Mouse (Mus musculus) granulocyte monocyte progenitor cell, adult 5-6 weeks (primary cell): ENCODE results near the gene Alb. TPM values are rescaled to one million over a fixed set of nuclear protein-coding genes. Genes with fewer than 3 reads are reported as not detected.

Experiments used
- ATAC-seq: replicated peaks from 2 replicates; pipeline ENCODE4 v1.8.0; 2016; ENCODE audit warnings: mild to moderate bottlenecking, moderate TSS enrichment, inconsistent platforms; ENCODE audit not compliant: poor library complexity, severe bottlenecking
- total RNA-seq, 2 experiments: library from RNA; stranded (forward) in 1 of 2; stranded (reverse) in 1 of 2; fragments of 200-712, 200-1000 nt in 1 of 2; fragments of >200 nt in 1 of 2; fragmentation: Nextera tagmentation in 1 of 2; gene quantifications; 2 replicates each; pipeline ENCODE4 v1.2.3; 2014 to 2017

The Alb gene
- total RNA-seq, 2 experiments from 2014 or later, result not detected

DNA sequence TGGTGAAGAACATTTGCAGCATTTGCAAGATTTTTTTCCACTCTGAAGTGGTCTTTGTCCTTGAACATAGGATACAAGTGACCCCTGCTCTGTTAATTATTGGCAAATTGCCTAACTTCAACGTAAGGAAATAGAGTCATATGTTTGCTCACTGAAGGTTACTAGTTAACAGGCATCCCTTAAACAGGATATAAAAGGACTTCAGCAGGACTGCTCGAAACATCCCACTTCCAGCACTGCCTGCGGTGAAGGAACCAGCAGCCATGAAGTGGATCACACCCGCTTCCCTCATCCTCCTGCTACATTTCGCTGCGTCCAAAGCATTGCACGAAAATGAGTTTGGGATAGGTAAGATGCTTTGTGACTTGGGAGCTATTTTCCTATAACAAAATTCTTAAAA lies 29.8 kb downstream of the Alb start, which contains the start of gene Afp:
TSS of gene Afp (plus strand) at position 220 of the 400 bp plus-strand sequence.
- no peak for ATAC-seq

DNA sequence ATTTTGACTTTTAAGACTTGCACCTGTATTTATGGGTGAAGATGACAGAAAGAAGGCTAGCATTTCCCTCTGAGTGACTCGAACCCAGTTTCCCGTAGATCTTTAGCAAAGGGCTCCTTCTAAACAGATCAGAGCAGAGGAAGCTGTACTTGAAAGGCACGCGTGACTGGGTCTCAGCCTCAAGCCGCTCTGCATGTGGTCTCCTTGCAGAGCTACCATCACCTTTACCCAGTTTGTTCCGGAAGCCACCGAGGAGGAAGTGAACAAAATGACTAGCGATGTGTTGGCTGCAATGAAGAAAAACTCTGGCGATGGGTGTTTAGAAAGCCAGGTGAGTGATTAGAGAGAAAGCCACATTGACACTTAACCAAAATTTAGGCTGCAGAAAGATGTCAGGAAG lies 31.7 kb downstream of the Alb start:
- peak; percentile 48 for ATAC-seq

DNA sequence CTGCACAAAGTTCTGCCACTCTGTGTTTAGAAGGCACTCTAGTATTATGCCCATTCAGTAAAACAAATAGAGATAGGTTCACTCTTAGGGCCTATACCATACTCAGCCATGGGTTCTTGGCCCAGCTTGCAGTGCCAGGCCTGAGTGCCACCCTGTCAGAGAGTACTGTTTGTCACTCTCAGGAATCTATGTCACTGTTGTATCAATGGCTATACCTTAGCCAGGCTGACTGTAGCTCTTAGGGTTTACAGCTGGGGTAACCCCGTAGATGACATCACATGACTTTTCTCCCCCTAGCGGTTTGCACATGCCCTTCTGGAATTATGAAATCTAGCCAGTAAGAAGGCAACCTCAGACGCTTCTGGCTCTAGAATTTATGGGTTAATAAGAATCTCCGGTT lies 33.6 kb downstream of the Alb start:
- no peak for ATAC-seq

DNA sequence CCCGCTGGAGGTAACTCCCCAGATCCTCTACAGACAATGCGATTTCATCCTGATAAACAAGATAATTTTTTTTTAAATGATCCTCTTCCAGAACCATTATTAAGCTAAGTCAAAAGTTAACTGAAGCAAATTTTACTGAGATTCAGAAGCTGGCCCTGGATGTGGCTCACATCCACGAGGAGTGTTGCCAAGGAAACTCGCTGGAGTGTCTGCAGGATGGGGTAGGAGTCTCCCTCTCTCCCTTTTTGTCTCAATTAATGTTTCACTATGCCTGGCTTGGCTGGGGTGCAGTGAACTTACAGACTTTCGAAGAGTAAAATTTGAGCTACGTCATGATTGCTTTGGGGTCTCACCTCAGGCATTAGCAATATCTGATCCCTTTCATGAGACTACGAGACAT lies 38.8 kb downstream of the Alb start:
- no peak for ATAC-seq

DNA sequence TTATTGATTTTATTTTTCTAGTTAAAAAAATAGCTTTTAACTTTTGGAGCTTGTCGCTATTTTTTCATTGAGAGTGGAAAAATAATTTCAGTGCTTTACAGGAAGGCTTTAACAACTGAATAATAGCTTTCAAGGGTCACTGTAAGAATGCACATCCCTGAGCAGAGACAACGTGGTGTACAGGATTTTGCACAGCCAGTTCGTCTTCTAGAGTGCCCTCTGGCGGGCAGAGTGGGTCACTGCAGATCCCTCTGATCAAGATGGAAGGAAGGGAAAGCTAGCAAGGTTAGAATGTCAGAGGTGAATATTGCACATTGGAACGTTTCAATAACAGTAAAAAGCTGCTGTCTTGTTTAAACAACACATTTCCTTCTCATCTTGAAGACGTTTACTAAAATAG lies 40.0 kb downstream of the Alb start:
- ATAC-seq, result peak; percentile 85

DNA sequence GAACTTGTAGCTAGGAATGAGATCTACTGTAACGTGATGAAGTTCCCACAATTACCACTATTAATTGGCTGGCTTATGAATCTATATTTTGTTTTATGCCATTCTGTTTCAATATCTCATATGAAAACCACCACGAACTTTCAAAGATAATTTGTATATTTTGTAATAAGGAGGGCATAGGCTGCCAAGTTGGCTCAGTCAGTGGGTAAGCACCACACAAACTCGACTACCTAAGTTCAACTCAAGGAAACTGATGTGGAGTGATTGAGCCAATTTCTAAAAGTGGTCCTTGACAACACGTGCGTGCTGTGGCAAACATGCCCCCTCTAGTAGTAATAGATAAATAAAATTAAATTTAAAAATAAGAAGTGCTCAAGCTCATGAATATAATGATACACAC lies 41.1 kb downstream of the Alb start:
- ATAC-seq, result no peak

DNA sequence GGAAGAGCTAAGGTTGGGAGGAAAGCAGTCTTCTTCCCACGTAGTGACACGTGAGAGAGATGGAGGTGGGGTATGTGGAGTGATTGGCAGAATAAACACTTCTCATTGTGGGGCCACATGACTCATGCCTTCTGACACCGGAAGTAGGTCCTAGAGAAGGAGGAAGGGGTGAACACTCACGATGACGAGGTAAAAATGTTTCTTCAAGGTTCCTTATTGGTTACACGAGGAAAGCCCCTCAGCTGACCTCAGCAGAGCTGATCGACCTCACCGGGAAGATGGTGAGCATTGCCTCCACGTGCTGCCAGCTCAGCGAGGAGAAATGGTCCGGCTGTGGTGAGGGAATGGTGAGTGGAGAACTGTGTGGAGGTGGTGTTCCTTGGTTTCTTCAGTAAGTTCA lies 44.0 kb downstream of the Alb start:
- peak; percentile 97 for ATAC-seq

DNA sequence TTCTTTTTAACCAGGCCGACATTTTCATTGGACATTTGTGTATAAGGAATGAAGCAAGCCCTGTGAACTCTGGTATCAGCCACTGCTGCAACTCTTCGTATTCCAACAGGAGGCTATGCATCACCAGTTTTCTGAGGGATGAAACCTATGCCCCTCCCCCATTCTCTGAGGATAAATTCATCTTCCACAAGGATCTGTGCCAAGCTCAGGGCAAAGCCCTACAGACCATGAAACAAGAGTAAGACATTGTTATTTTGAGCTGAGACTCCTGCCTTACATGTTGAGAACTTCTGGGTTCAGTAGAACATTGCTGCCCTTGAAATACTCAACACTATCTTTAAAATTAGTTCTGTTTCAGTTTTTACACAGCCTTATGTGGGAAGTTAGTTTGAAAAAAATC lies 45.8 kb downstream of the Alb start:
- no peak for ATAC-seq

DNA sequence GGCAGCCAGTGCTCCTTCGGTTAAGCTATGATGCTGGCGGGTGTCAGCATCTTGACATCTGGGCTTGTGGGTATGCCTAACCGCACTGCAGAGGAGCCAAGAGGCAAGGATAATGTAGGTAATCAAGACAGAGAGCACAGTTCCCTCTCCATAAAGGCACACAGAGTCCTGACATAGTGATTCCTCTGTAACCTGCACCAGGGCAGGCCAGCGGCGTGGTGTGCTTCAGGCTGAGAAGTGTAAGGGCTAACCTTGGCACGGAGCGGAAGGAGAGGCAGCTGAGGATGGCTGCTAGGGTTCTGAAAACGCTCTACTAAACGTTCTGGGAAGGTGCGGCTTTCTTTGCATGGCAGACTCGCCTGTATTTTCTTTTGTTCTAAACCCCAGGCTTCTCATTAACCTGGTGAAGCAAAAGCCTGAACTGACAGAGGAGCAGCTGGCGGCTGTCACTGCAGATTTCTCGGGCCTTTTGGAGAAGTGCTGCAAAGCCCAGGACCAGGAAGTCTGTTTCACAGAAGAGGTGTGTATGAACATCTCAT lies 46.8 kb downstream of the Alb start:
- no peak for ATAC-seq

DNA sequence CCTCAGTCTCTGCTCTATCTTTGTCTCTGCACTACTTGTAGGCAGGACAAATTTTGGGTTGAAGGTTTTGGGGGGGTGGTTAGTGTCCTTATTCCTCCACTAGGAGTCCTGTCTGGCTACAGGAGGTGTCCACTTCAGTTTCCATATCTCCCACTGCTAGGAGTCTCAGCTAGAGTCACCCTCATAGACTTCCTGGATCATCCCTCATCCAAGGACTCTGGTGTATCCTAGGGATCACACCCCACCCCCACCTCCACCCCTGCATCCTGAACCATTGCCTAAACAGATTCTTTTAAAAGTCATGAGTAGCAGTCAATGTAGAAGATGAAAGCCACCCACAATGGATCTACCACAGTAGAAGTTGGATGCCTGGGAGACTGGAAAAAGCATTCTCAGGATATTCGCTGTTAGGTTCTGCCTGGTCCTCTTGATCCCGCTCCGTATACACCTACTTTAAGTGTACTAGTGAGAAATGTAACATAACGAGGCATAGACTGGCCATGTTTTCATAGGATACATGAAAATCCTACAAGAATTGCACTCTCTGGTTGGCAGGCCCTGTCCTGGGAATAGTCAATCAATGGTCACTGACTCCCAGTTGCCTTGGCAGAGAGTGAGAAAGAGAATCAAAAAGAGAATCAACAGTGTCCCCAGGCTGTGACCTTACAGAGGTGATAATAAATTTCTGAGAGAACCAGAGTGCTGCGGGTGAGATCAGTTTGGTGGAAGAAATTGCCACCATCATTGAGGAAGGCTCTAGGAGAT lies 49.3 kb downstream of the Alb start:
- ATAC-seq, result no peak

DNA sequence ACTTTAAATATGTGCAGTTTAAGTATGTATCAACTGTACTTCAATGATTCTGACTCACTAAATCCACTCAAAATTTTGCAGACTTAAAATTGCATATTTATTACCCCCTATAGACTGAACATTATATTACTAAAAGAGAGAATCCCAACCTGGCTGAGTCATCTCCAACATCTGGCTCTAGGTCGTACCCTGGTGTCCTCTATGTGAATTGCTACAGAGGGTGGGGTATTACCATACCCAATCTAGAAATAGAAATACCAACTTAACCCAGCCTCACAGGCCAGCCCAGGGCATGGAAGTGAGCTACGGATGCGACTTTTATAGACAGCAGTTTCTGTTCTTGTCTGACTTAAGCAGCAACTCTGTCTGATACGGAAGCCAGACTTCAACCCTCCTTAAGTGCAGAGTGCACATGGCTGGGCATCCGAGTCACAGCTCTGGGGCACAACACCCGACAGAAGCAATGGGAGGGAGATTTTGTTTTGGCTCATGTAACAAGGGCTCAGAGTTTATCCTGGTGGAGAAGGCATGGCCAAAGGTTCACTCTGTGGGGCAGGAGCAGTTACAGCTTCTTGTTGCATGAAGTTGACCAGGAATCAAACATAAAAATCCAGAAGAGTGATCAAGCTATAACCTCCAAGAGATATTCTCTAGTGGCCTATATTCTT lies 51.7 kb downstream of the Alb start:
- no peak for ATAC-seq

DNA sequence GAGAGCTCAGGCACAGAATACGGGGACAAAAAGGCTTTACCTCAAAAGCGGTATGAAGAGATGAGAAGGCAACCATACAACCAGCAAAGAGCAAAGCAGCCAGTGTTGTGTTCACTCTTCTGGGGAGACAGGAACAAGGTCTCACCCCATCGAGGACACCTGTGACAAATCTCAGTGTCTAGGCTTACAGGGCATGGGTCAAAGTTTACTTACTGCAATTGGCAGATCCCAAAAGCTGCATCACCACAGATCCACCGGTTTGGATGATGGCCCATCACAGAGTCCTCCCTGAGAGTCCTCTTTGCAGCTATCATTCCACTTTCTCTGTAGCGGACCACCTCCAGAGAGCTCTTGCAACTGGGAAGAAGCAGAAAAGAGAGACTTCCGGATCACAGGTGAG lies 54.9 kb downstream of the Alb start:
- no peak for ATAC-seq

DNA sequence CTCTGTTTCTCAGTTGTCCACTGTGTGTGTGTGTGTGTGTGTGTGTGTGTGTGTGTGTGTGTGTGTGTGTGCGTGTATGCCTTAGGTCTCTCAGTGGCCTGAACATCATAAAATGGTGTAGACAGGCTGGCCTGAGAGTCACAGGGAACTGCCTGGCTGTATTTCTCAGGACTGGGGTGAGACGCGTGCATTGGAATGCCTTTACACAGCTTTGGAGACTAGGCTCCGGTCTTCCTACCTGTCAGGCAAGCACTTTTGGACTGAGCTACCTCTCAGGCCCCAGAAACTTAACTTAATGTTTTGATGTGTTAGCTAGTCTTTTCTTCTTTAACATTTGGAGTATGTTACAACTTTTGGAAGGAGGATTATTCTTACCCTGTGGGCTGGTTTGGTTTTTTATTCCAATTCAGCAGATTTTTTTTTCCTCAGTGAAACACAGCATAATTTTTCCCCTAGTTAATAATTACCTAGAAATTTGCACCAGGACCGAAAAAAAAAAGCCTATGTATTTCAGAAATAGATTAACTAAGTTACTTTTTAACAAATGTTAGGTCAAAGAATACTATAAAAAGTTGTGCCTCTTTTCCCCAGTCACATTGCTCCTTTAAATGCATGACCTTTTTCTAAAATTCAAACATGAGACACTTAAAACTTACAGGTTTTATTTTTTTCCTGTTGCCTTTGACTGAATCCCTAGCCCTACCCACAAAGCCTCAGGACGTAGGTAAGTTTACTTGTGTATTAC lies 57.8 kb downstream of the Alb start, which contains the start of gene Afm:
TSS of gene Afm (plus strand) at position 577 of the 745 bp plus-strand sequence.
- no peak for ATAC-seq

Other genes with a start within 250 kb of the Alb start
- 21.6 and 24.6 TPM in 2 replicates for gene Cox18, start 236.9 kb upstream of the Alb start, total RNA-seq (2014; fragmentation: Nextera tagmentation)
- gene Cox18, start 236.9 kb upstream of the Alb start, total RNA-seq (2017), result 16.8 and 19.8 TPM in 2 replicates
- gene Ankrd17, start 94.3 kb upstream of the Alb start, total RNA-seq (2014; fragmentation: Nextera tagmentation), result 86.9 and 98.0 TPM in 2 replicates
- gene Ankrd17, start 94.3 kb upstream of the Alb start, total RNA-seq (2017), result 74.9 and 82.4 TPM in 2 replicates
- gene Gm9958, start 93.7 kb upstream of the Alb start, total RNA-seq (2014; fragmentation: Nextera tagmentation), result 0.56 and 2.3 TPM in 2 replicates
- 1.5 and 1.9 TPM in 2 replicates for gene Gm9958, start 93.7 kb upstream of the Alb start, total RNA-seq (2017)
- gene Afp, start 29.8 kb downstream of the Alb start, total RNA-seq (2014; fragmentation: Nextera tagmentation), result 2.4 and 4.4 TPM in 2 replicates
- 2.2 and 2.9 TPM in 2 replicates for gene Afp, start 29.8 kb downstream of the Alb start, total RNA-seq (2017)
- gene Afm, start 58.0 kb downstream of the Alb start, total RNA-seq (2014; fragmentation: Nextera tagmentation), result not detected in 2 replicates
- not detected in 2 replicates for gene Afm, start 58.0 kb downstream of the Alb start, total RNA-seq (2017)
- gene 5830473C10Rik, start 100.2 kb downstream of the Alb start, total RNA-seq (2014; fragmentation: Nextera tagmentation), result not detected in 2 replicates
- gene 5830473C10Rik, start 100.2 kb downstream of the Alb start, total RNA-seq (2017), result 0.47 TPM in 1 of 2 replicates, not detected in the other
- not detected in 2 replicates for gene Rassf6, start 179.8 kb downstream of the Alb start, total RNA-seq (2014; fragmentation: Nextera tagmentation)
- 0.36 TPM in 1 of 2 replicates, not detected in the other for gene Rassf6, start 179.8 kb downstream of the Alb start, total RNA-seq (2017)